Mouse (Mus musculus) heart, postnatal 25 days (tissue): ENCODE measurements around the gene Auts2. TPM values are rescaled to one million over a fixed set of nuclear protein-coding genes. Genes with fewer than 3 reads are reported as not detected.
A peak's percentile ranks its signal among the peaks of the same experiment; 100 is the strongest.

Experiments
- DNase-seq: peaks from one replicate; pipeline ENCODE4 v3.0.0; 2022; ENCODE audit warnings: low spot score
- intact Hi-C: fragments of 180-260 bp; cut with DNase I; formaldehyde crosslinking; loops from one replicate; pipeline ENCODE4 v1.15.1; 2025
- total RNA-seq, 2 experiments: library from RNA; stranded (reverse); gene quantifications; 2 replicates each; pipeline ENCODE4 v1.2.3; 2021

The Auts2 gene
- total RNA-seq, 2 experiments from 2014 or later = 33.6 to 43.8 TPM

DNA sequence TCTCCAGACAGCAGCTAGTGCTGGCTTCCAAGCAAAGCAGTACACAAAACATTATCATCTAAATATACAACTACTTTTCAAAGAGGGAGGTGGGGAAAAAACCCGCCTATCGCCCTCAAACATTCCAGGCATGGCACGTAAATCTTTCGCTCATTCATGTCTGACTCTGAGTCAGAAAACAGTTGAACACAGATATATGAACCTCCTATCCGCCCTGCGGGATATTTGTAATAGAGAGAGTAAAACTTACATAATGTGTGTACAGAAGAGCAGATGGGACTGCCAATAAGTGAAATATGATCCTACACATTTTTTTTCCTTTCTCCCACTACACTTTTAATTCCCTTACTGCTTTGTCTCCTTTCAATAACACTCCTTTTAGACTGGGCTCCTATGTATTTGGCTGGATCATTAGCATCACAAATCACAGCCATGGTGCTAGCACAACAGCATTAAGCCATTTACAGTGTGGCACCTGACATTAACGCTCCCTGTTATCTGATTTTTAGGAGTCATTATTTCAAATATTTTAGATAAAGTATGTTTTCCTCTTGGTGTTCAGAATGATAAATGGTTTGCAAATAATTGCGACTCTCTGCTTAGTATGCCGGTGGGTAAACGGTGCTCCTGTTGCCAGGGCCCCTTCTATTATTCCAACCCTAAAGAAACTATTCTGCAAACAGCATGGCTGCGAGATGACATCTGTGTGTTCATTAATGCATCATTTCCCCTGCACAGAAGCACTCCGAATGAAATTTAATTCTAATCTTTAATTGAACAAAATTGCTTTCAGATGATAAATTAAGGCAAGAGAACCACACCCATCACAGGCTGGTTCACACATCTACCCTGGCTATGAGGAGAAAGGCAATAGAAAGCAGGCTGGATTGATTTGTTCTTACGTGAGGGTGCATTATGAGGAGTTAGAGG, 252.3 kb downstream of the Auts2 start:
- DNase-seq = no peak
- intact Hi-C loops = no loop called here

DNA sequence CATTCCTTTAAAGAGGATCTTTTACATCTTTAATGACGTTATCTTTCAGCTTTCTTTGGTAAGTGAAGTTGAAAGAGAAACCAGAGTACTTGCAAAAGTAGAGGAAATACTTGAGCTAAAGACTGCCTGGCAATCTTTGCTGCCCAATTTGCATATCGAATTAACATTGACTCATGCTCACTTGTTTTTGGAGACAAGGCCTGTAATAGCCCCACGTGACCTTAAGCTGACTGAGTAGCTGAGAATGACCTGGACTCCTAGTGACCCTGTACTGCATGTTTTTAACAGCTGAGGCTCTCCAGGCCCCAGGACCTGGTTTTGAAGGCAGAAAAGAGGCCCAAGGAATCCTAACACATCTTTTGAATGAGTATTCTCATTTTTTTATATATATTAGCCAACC, 259.4 kb downstream of the Auts2 start:
- intact Hi-C loops = no loop called here
- DNase-seq = no peak

DNA sequence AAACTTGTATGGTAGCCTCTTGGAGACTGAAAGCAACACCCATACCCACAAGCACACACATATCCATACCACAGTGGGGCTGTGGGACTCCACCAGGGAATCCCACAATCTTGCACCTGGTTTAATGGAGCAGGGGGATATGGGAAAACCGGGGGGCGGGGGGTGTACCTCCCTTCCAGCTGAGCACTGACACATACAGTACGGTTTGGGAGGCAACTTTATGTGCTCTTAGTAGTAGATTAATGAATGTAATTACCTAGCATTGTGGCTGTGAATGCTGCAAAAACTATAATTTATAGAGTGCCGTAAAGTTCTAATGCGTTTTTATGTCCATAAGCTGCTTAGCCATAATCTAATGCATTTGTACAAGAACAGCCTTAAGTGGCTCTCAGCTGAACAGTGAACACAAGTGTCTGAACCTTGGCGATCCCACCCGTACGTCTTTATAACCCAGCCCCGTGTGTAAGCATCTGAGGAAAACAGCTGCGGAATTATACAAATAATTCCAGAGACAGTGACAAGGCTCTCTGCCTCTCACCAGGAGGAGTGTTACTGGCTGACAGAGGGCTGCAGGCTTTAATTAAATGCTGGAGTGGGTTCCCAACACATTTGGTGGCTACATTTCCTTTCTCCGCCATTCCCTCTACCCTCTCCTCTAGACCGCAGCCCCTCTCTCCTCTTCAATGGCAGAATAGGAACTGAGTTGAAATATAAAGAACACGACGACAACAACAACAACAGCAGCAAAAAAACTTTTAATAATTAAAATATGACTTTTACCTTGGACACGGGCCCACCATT, 268.8 kb downstream of the Auts2 start:
- intact Hi-C loops = no loop called here

DNA sequence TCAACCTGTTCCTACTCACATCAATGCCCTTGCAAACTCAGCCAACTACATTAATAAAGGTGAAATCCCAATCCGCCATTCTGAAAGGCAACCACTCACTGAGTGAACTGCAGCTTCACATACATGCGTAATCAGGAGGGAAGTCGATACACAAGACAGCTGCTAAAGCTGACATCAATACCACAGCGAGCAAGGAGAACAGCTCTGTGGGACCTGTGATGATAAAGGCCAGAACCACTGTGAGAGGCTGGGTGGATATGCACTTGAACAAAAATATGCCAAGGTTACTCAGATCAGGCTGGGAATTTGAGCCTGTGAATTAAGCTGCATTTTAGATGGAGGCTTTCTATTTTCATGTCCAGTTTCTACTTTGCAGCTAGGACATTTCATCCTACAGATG, 271.0 kb downstream of the Auts2 start:
- DNase-seq = no peak
- intact Hi-C loops = no loop called here

More for the DNA sequence above, 268.8 kb downstream of the Auts2 start:
- DNase-seq = no peak

DNA sequence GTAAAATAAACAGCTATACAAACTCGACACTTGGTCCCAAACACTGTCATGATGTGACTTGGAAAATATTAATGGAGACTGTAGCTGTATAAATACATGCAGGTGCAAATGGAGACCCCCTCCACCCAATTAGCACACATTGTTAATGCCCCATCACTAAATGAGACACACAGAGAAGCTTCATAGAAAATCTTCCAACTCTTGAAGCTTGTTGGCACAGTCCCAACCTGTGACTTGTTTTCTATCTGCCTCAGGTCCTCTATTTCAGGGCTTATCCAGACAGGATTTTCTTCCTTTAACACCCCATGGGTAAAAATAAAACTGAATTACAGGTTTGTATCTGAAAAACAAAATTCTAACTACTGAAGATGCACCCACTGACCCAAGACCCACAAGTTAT, 272.2 kb downstream of the Auts2 start:
- intact Hi-C loops = no loop called here
- DNase-seq = no peak

DNA sequence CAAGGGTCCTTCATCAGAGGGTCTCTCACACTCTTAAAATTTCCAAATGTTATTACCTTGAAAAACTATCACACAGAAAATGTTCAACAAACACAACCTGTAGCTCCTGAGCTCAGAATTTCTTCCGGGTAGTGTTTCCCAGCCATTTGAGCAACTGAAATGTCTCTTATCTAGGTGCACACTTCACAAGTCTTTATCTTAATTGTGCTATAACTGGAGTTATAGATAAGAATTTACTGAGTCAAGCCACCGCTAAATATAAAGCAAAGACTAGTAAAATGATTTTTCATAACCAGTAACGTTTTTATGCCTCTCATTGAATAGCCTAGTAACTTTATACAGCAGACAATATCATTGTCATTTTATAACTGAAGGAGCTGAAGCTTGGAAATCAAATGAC, 273.1 kb downstream of the Auts2 start:
- intact Hi-C loops = no loop called here
- DNase-seq = no peak

DNA sequence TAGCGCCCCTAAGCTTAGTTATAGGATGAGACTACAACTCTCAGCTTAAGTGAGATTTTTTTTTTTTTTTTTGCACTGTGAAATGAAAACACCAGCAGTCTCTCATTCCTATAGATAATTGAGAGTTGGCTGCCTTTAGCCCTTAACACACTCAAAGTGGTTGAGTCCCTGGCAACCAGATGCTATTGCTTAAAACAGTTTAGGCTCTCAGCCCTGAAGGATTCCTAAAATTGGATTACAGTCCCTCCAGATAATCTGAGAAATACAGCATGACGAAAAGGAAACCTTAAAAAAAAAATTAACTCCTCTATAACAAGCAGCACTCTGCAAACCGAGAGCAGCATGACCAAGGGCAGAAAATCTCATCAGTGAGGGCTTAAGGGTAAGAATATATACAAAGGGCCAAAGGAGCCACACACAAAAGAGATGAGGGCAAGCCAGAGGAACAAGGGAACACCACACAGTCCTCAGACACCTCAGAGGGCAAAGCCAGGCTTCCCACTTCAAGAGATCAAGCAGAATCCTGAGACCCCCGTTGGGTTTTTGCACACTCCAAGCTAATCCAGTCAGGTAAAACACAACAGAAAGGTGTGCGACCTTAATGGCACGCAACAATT, 274.7 kb downstream of the Auts2 start:
- intact Hi-C loops = no loop called here
- no peak for DNase-seq

DNA sequence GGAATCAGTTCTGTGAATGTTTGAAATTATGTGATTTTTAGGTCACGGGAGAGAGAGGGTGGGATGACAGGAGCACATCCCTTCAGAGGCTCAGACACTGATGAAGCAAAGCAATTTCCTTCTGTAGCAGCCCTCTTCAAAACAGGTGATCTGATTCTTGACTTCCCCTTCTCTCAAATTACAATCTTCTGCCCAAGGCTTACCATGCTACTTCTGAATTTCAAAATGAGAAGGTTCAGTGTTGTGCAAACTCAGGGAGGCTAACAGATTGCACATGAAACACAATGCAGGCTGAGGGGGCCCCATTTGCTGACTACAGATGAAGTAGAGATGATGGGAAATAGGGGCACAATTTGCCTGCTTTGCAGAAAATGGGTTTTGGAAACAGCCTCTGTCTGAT, 278.1 kb downstream of the Auts2 start:
- no peak for DNase-seq
- intact Hi-C loops = no loop called here

DNA sequence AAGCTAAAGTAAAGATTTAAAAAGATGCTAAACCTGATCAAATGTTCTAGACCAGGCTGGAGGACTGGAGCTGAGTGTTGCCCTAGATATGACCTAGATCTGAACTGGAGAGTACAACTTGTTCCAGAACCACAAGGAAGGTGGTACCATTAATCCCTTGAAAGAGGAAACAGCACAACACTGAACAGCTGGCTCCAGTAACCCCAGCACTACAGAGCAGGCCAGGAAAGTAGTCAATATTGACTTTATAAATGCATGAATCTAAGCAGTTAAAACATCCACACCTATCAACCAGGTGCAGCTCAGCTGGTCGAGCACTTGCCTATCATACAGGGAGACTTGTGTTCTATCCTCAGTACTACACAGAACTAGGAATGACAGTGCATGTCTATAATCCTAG, 281.4 kb downstream of the Auts2 start:
- no peak for DNase-seq

DNA sequence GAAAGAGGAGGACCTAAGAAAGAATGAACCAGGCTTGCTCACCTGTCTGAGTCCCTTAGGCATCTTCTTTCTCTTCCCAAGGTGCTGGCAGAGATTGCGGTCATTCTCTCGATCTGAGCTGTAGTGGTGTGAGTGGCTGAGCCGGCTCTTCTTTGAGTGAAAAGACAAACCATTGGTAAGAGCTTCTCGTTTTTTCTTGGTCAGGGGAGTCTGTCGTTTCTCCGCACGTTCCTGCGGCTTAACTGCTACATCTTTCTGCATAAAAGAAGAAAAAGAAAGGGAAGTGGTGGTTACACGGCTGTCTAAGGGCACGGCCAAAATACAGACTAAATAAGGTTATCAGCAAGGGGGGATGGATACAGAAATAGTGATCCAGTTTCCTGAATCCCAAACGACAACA, 284.3 kb downstream of the Auts2 start:
- intact Hi-C loops = no loop called here
- DNase-seq = no peak

More for the DNA sequence above, 281.4 kb downstream of the Auts2 start:
- intact Hi-C loops = no loop called here

DNA sequence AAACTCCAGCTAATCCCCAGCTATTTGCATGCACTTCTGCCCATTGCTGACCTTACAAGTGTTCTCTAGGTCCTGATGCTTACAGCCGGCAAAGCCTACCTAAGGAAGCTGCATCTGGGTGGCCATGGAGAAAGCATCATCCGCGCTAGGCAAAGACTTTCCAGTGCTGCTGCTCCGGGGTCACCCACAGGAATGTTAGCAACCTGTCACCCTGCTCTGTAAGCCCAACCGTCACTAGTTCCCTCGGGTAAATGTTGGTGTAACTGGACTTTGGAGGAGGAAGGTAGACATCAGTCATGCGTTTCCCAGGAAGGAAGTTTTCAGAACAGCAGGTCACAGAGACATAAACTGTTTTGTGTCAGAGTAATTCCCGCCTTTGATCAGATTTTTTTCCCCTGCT, 287.6 kb downstream of the Auts2 start:
- no peak for DNase-seq
- intact Hi-C loops = no loop called here

DNA sequence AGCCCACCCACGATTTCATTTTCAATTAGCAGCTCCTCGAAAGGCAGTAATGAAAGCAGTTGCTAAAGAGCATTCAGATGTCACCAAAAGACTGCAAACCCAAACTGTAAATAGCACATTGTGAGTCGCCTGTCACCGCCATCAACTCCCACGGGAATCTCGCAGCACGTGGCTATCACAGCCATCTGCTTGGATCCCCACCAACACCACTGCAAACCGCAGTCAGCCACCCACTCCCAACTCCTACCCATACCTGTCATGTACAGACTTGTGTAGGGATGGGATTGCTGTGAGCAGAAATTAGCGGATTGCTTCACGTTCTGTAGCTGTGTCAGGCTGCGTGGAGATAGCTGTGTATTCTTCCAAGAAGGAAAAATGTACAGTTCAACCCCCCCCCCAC, 293.6 kb downstream of the Auts2 start:
- intact Hi-C loops = no loop called here
- DNase-seq = no peak

DNA sequence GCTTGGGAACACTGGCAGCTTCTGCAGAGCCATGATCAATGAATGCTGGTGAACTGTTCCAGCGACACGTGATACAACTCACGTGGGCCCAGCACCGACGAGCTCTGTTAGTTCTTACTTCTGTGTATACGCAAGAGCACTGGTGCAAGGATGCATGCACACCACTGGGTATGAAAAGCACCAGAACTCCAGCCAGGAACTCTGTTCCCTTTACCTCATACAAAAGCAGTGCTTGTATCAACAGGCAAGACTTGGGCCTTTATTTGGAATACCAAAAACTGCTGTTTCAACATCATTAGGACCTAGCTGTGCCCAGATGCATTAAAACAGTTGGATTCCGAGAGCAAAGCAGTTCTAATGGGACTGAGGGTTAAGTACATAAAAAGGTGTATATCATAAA, 295.1 kb downstream of the Auts2 start:
- no peak for DNase-seq
- intact Hi-C loops = no loop called here

DNA sequence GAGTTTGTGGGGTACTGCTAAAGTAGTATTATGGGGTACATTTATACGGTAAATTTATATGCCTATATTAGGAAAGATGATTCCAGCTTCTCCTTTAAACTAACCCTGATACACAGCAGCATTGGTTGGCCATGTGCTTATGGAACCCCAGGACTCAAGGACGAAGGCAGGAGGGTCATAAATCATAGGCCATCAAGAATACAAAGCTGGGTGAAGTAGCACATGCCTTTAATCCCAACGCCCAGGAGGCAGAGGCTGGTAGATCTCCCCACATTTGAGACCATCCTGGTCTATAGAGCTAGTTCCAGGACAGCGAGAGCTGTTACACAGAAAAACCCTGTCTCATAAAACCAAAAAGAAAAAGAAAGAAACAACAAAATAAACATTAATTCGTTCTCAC, 307.7 kb downstream of the Auts2 start:
- intact Hi-C loops = loop anchor here (10.0 kb wide), 4 partner anchors 309 to 1769 kb away; partner anchors contain the start of gene Auts2
- DNase-seq = no peak

DNA sequence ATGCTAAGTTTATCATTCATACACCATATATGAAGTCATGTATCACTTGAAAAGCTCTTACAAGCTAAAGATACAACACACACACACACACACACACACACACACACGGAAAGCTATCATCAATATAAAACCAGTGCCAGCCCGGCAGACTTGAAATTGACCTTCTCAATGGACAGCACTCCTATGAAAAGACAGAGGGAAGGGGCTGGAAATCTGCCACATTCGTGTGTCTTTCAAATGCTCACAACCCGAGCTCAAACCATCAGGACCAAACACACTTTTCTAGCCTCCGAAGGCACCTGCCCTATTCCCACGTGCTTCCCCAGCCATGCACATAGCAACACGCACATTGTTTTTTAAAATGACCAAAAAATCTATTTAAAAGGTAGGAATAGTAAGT, 308.7 kb downstream of the Auts2 start:
- intact Hi-C loops = loop anchor here (5.0 to 10.0 kb wide), 5 partner anchors 310 to 1770 kb away; partner anchors contain the start of gene Auts2
- DNase-seq = no peak

DNA sequence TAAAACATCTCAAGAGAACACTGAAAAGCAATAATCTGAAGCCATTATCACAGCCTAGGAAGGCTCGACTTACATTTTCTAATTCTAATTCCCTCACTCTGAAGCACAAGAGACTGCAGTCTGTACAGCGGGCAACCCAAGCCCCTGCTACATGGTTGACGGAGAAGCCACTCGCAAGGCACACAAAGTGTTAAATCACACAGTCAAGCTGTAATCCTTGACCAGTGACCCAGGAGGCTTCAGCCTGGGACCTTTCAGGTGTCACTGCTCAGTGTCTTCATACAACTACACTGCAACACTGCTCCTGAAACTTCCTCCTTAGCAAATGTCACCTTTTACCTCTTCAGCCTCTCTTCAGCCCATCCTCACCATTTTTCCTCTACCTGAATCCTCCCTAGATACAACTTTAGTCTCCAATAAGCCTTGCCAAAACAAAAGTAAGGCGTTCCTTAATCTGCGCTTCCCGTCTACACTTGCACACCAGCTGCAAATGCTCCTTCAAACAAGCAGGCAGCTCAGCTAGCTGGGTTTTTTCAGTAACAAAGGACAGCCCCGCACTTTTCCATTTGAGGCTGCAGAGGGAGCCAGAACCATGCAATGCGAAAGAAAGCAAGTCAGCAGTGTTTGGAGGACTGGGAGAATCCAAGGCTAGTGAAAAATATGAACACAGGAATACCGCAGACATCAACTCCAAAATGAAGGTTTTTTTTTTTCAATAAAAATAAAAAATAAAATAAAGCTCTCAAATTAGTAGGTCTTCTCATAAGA, 311.7 kb downstream of the Auts2 start:
- DNase-seq = peak; percentile 37
- intact Hi-C loops = loop anchor here (5.0 to 10.0 kb wide), 5 partner anchors 313 to 1773 kb away; partner anchors contain the start of gene Auts2

DNA sequence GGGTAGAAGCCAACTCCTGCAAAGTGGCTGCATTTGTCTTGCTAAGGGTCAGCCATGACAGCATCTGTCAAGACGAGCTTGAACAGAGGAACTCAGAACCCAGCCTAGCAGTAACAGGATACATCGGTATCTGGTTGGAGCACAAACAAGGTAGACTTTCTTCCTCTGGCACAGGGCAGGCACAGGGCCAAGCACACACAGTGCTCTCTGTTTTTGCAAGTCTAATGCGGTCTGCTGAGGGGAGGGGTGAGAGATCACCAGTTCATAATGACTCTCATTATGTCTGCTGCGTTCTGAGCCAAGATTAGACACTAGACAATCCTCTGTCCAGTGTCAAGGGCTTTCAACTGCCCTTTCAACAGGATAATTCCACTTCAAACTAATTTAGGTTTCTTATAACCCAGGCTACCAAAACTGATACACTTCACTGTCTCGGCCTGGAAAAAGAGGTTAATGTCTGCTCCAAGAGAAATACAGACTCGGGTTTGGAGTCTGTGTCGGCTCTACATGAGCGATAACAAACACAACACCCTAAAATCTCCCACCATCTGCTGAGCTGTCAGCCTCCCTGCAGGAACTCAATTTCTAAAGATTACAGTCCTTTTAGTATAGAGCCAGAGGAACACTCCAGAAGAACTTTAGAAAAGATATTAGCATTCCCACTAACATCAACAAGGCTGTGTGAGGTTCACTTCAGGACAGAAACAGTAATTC, 313.3 kb downstream of the Auts2 start:
- intact Hi-C loops = loop anchor here (5.0 to 10.0 kb wide), 6 partner anchors 315 to 1775 kb away; partner anchors contain the start of gene Auts2
- peak; percentile 6 for DNase-seq

DNA sequence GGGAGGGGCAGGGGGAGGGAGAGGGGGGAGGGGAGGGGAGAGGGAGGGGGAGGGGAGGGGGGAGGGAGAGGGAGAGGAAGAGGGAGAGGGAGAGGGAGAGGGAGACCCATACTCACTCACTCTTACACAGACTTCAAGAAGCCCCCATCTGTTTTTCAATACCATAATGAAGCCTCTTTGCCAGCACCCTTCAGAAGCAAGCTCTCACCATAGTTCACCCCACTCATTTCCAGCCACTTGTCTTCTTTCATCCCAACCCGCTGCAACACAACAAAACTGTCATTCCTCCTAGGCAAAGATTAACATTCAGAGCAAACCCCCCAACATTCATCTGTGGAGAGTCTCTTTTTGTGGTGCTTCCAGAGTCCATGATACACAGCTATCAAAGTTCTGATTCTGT, 314.1 kb downstream of the Auts2 start:
- intact Hi-C loops = loop anchor here (10.0 kb wide), 1 partner anchor 704 kb away; no protein-coding TSS in a partner anchor
- DNase-seq = no peak
